Mouse (Mus musculus) midbrain, embryonic 16.5 days (tissue): ENCODE measurements at regions not wholly inside any gene's neighbourhood (a gene's known extent, or its start where the extent isn't known, plus 50 kb on each side); places are given as distances from the start of the nearest gene placed in this dataset.
"Not testable (repeated sequence)": the region's sequence is repeated elsewhere in the genome, so short reads cannot be mapped to it uniquely, and the experiment has no call there.

Experiments used
- ATAC-seq: fragments of 200-750 bp; cut with Nextera tagmentation; 2 replicates; pipeline ENCODE4 v1.8.0; 2017; ENCODE audit warnings: moderate TSS enrichment
- H3K27ac ChIP-seq: fragments of 300-500 bp; sonication (generic); 2 replicates; pipeline ENCODE4 v1.5.1; 2014; ENCODE audit warnings: mild to moderate bottlenecking, low read length, mixed read lengths
- H3K27me3 ChIP-seq: fragments of 300-500 bp; sonication (generic); 2 replicates; pipeline ENCODE4 v1.6.1; 2014; ENCODE audit warnings: low read depth, low read length, mixed read lengths; ENCODE audit not compliant: control insufficient read depth, insufficient read depth
- H3K36me3 ChIP-seq: fragments of 300-500 bp; sonication (generic); 2 replicates; pipeline ENCODE4 v1.6.1; 2014; ENCODE audit warnings: mild to moderate bottlenecking, low read length, moderate library complexity, mixed read lengths; ENCODE audit not compliant: control insufficient read depth, insufficient read depth
- H3K4me1 ChIP-seq: fragments of 300-500 bp; sonication (generic); 2 replicates; pipeline ENCODE4 v1.6.1; 2014; ENCODE audit warnings: mild to moderate bottlenecking, low read length, mixed read lengths; ENCODE audit not compliant: control insufficient read depth, insufficient read depth
- H3K4me2 ChIP-seq: fragments of 300-500 bp; sonication (generic); 2 replicates; pipeline ENCODE4 v1.6.1; 2014; ENCODE audit warnings: mild to moderate bottlenecking, low read length, mixed read lengths
- H3K4me3 ChIP-seq: fragments of 300-500 bp; sonication (generic); 2 replicates; pipeline ENCODE4 v1.5.1; 2014; ENCODE audit warnings: low read depth, mild to moderate bottlenecking, low read length, moderate library complexity, mixed read lengths
- H3K9ac ChIP-seq: fragments of 300-500 bp; sonication (generic); 2 replicates; pipeline ENCODE4 v1.6.1; 2014; ENCODE audit warnings: low read depth, low read length, mixed read lengths
- H3K9me3 ChIP-seq: fragments of 300-500 bp; sonication (generic); replicated peaks from 2 replicates; pipeline ENCODE4 v1.6.1; 2014; ENCODE audit warnings: mild to moderate bottlenecking, low read length, mixed read lengths; ENCODE audit not compliant: control insufficient read depth, poor library complexity, severe bottlenecking
- WGBS: fragments of 180-500 bp; shearing (Covaris S2); extraction: QIAGEN DNeasy Blood & Tissue Kit; methylation state at CpG from one replicate; pipeline ENCODE4 v1.1.7; 2014; 5-methylcytosine and 5-hydroxymethylcytosine counted together

DNA sequence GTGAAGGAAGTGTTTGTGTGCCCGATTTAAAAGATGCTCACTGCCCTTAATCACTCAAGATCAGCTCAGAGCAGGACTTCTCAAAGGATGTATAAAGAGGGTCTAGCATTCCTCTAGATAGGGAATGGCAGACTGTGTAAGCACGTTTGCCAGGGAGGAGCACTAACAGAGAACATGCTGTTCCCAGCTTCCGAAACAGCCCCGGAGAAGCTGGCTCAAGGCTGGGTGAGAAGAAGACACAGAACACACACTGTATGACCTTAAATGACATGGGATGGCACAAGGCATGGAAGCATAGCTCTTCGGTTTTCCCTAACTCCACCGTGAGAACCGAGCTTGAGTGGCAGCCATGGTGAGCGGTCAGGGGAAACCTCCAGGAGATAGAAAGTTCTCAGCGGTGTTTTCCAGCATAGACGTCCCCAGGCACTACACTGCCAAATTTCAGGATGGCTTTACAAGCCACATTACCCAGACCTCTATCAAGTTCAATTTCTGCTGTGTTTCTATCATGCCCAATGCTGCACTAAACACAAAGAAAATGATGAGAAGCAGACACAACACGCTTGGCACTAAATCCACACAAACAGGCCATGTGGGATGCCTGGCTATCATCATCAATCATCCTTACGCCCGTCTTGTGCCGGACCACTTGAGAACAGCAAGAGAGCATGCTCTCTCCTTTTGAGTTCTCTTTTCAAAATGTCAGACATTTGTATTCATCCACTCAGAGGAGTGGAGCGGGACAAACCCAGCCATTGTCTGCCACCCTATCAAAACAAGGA is 172.0 kb upstream of the Six2 start:
- no peak for ATAC-seq
- WGBS, result 85% methylated on average over 15 of the region's 15 CpGs

DNA sequence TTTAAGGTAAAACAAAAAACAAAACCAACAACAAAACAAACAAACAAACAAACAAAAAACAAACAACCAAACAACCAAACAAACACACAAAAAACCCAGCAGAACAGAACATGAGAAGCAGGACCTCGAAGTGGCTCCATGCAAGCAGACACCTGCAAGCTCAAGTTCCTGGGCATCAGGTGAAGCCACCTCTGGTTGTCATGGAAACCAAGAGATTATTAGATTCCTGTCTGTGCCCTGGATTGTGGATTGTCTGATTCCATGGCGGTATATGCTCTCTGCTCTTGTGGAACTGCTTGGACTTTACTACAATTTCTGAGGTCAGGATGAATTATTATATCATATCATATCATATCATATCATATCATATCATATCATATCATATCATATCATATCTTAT is 170.4 kb upstream of the Six2 start:
- H3K9ac ChIP-seq, result no peak overlapping the region
- ATAC-seq, result no peak
- no peak overlapping the region for H3K4me3 ChIP-seq
- peaks cover 5% of the 10 kb centered on the region for H3K4me1 ChIP-seq
- H3K4me2 ChIP-seq, result peak overlapping the region; percentile 51
- 66% methylated on average over 2 of the region's 2 CpGs for WGBS
- no peaks in the 10 kb centered on the region for H3K36me3 ChIP-seq
- no peaks in the 10 kb centered on the region for H3K27me3 ChIP-seq
- no peaks in the 10 kb centered on the region for H3K9me3 ChIP-seq
- no peak overlapping the region for H3K27ac ChIP-seq

More for the DNA sequence above, 172.0 kb upstream of the Six2 start:
- Histone ChIP-seq H3K4me2 (no peak overlapping the region), H3K4me1 (peaks cover 5% of the 10 kb centered on the region), H3K27ac (no peak overlapping the region), H3K27me3 (no peaks in the 10 kb centered on the region), H3K4me3 (no peak overlapping the region), H3K36me3 (no peaks in the 10 kb centered on the region), H3K9me3 (no peaks in the 10 kb centered on the region), H3K9ac (no peak overlapping the region)

DNA sequence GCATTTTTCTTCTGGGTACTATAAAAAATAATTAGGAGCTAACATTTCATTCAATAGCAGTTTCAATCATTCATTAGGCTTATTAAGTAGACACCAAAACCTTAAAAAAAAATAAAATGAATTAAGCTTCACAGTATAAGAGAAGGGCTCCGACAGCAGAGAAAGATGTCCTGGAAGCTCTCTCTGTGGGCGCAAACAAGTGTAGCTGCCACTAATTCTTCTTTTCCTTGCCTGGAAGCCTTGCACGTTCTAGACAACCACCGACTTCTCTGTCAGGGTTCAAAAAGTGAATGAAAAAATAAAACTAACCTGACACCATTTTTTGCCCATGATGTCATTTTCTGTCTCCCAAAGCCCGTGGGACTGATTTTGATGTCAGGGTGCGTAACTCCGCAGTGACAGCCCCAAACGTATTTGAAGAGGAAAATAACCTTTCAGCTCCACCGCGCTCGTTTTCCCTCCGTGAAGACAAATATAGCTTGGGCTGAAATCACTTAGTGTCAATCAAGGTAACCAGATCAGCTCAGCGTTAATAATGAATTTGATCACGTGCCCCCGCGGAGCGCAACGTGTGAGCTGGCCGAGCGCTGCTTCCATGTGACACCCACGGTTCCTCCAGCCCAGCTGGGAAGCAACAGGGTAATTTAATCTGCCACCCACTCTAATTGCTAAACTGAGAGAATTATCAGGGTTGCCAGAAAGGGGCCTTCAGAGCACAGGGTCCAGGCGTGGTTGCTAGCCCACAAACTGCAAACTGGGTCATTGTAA is 169.8 kb upstream of the Six2 start:
- Histone ChIP-seq H3K9me3 (no peaks in the 10 kb centered on the region), H3K9ac (no peak overlapping the region), H3K36me3 (no peaks in the 10 kb centered on the region), H3K4me2 (peak overlapping the region; percentile 51), H3K27me3 (no peaks in the 10 kb centered on the region), H3K4me1 (peaks cover 5% of the 10 kb centered on the region), H3K4me3 (peak overlapping the region; percentile 17; the same call in 1 of the 2 replicates), H3K27ac (no peak overlapping the region)
- ATAC-seq, result peak; percentile 68
- 22% methylated on average over 22 of the region's 22 CpGs for WGBS

- H3K4me3 ChIP-seq, H3K4me2 ChIP-seq, H3K4me1 ChIP-seq, H3K27ac ChIP-seq, H3K36me3 ChIP-seq, H3K9me3 ChIP-seq, H3K27me3 ChIP-seq, H3K9ac ChIP-seq, ATAC-seq: not testable (repeated sequence)
- WGBS, result 22% methylated on average over 3 of the region's 5 CpGs
These were observed 168.8 kb upstream of the Six2 start for GRCm38 (mm10) chr17:85856894-85857293.

DNA sequence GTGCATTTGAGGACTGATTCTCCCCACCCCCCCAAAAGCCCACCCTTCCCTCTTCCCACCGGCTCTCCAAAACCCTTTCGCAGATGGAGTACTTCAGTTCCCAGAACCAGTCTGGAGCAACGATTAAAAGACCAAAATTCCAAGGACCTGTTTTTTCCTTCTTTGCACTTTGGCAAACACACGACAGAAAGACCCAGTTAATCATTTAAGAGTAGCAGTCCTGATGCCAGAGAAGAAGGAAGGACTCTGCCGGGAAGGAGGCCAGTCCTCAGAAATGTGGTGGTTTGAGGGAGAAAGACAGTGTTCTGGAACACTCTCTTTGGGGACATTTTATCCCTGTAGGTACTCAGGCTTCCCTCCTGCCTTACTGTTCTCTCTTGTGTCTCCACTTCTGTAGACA is 165.1 kb upstream of the Six2 start:
- no peak overlapping the region for H3K4me2 ChIP-seq
- no peak overlapping the region for H3K4me3 ChIP-seq
- WGBS, result 89% methylated on average over 5 of the region's 5 CpGs
- no peaks in the 10 kb centered on the region for H3K9me3 ChIP-seq
- H3K27ac ChIP-seq, result no peak overlapping the region
- H3K36me3 ChIP-seq, result no peaks in the 10 kb centered on the region
- no peak overlapping the region for H3K9ac ChIP-seq
- no peak for ATAC-seq
- H3K4me1 ChIP-seq, result peaks cover under 1% of the 10 kb centered on the region; the same call in 1 of the 2 replicates
- H3K27me3 ChIP-seq, result no peaks in the 10 kb centered on the region; the same call in 1 of the 2 replicates

DNA sequence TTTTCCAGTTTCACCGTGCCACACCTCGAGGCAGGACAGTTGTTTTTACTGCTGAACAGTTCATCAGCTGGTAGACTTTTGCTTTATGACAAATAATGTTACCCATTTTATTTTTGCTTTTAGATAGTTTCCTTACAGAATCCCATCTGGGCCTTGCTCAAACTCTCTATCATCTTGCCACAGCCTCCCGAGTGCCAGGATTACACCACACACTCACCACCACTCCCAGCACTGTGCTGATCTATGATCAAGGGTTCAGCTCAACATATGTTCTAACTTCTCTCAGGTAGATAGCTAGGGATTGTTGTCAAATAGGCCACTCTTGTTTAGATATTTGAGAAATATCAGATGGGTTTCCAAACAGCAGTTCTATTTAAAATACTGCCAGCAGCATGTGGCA is 160.5 kb upstream of the Six2 start:
- H3K9me3 ChIP-seq, result no peaks in the 10 kb centered on the region
- no peak for ATAC-seq
- H3K4me2 ChIP-seq, result no peak overlapping the region
- H3K27ac ChIP-seq, result no peak overlapping the region
- no peak overlapping the region for H3K4me3 ChIP-seq
- no peaks in the 10 kb centered on the region for H3K4me1 ChIP-seq
- no peaks in the 10 kb centered on the region for H3K36me3 ChIP-seq
- no peak overlapping the region for H3K9ac ChIP-seq
- WGBS, result 93% methylated on average over 3 of the region's 3 CpGs
- H3K27me3 ChIP-seq, result no peaks in the 10 kb centered on the region; the same call in 1 of the 2 replicates

GRCm38 (mm10) chr17:85847756-85848155 is 159.7 kb upstream of the Six2 start:
- Histone ChIP-seq H3K27me3 (no peaks in the 10 kb centered on the region; the same call in 1 of the 2 replicates), H3K4me2 (no peak overlapping the region), H3K4me3 (no peak overlapping the region), H3K9ac (no peak overlapping the region), H3K4me1 (no peaks in the 10 kb centered on the region), H3K27ac (no peak overlapping the region), H3K9me3 (no peaks in the 10 kb centered on the region), H3K36me3 (no peaks in the 10 kb centered on the region)
- ATAC-seq, result no peak
- WGBS, result 87% methylated on average over 7 of the region's 7 CpGs

- Histone ChIP-seq H3K9ac (no peak overlapping the region), H3K4me2 (no peak overlapping the region), H3K4me1 (no peaks in the 10 kb centered on the region), H3K9me3 (no peaks in the 10 kb centered on the region), H3K27ac (no peak overlapping the region), H3K4me3 (no peak overlapping the region), H3K36me3 (no peaks in the 10 kb centered on the region), H3K27me3 (no peaks in the 10 kb centered on the region)
- 65% methylated on average over 6 of the region's 6 CpGs for WGBS
- no peak for ATAC-seq
These were observed 157.0 kb upstream of the Six2 start for GRCm38 (mm10) chr17:85845059-85845458.

- H3K4me1 ChIP-seq, result no peaks in the 10 kb centered on the region
- no peak overlapping the region for H3K27ac ChIP-seq
- H3K4me2 ChIP-seq, result no peak overlapping the region
- H3K4me3 ChIP-seq, result no peak overlapping the region
- 91% methylated on average over 13 of the region's 13 CpGs for WGBS
- no peak overlapping the region for H3K9ac ChIP-seq
- no peaks in the 10 kb centered on the region for H3K9me3 ChIP-seq
- H3K27me3 ChIP-seq, result no peaks in the 10 kb centered on the region
- no peaks in the 10 kb centered on the region for H3K36me3 ChIP-seq
- no peak for ATAC-seq
These were observed 156.4 kb upstream of the Six2 start for GRCm38 (mm10) chr17:85844486-85844885.
